Mouse (Mus musculus) hindbrain, embryonic 12.5 days (tissue): ENCODE measurements at regions not wholly inside any gene's neighbourhood (a gene's known extent, or its start where the extent isn't known, plus 50 kb on each side); places are given as distances from the start of the nearest gene placed in this dataset.
A peak's percentile ranks its signal among the peaks of the same experiment; 100 is the strongest.
"Not testable (repeated sequence)": the region's sequence is repeated elsewhere in the genome, so short reads cannot be mapped to it uniquely, and the experiment has no call there.

Experiments
- ATAC-seq: fragments of 200-750 bp; cut with Nextera tagmentation; 2 replicates; pipeline ENCODE4 v1.8.0; 2017; ENCODE audit warnings: moderate TSS enrichment; ENCODE audit not compliant: low FRiP score
- H3K27ac ChIP-seq: fragments of 300-500 bp; sonication (generic); 2 replicates; pipeline ENCODE4 v1.5.1; 2016; ENCODE audit warnings: mild to moderate bottlenecking
- H3K27me3 ChIP-seq: fragments of 300-500 bp; sonication (generic); 2 replicates; pipeline ENCODE4 v1.6.1; 2016; ENCODE audit warnings: mild to moderate bottlenecking
- H3K36me3 ChIP-seq: fragments of 300-500 bp; sonication (generic); 2 replicates; pipeline ENCODE4 v1.6.1; 2016; ENCODE audit warnings: mild to moderate bottlenecking
- H3K4me1 ChIP-seq: fragments of 300-500 bp; sonication (generic); 2 replicates; pipeline ENCODE4 v1.6.1; 2016
- H3K4me2 ChIP-seq: fragments of 300-500 bp; sonication (generic); replicated peaks from 2 replicates; pipeline ENCODE4 v1.6.1; 2016; ENCODE audit warnings: mild to moderate bottlenecking
- H3K4me3 ChIP-seq: fragments of 300-500 bp; sonication (generic); 2 replicates; pipeline ENCODE4 v1.5.1; 2016; ENCODE audit warnings: mild to moderate bottlenecking
- H3K9ac ChIP-seq: fragments of 300-500 bp; sonication (generic); 2 replicates; pipeline ENCODE4 v1.6.1; 2016; ENCODE audit warnings: mild to moderate bottlenecking, moderate library complexity
- H3K9me3 ChIP-seq: fragments of 300-500 bp; sonication (generic); replicated peaks from 2 replicates; pipeline ENCODE4 v1.6.1; 2016; ENCODE audit warnings: mild to moderate bottlenecking
- WGBS: fragments of 180-500 bp; shearing (Covaris S2); methylation state at CpG from one replicate; pipeline ENCODE4 v1.1.7; 2016; 5-methylcytosine and 5-hydroxymethylcytosine counted together

DNA sequence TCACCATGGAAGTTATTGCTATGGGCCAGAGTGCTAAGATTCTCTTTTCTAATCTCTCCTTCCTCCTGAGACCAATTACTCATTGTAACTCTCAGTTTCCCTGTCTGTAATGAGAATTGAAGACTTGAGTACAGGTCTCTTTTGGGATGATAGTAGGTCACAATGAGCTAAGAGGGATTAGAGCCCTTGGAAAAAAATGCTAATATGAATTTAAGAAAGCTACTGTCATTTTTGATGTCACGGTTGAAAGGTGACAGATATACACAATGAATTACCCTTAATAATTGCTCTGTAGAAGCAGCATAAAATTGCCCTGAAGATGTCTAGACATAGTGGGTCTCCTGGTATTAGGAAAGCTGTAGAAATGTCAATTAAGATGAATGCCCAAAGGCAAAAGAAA lies 178.2 kb downstream of the Kcna4 start:
- H3K4me2 ChIP-seq = no peak overlapping the region
- H3K27me3 ChIP-seq = no peaks in the 10 kb centered on the region
- H3K9ac ChIP-seq = no peak overlapping the region
- H3K4me1 ChIP-seq = no peaks in the 10 kb centered on the region
- no peaks in the 10 kb centered on the region for H3K9me3 ChIP-seq
- peak; percentile 66; the same call in 1 of the 2 replicates for ATAC-seq
- H3K36me3 ChIP-seq = no peaks in the 10 kb centered on the region
- WGBS = 81% methylated on average over 1 of the region's 1 CpGs
- H3K4me3 ChIP-seq = no peak overlapping the region
- no peak overlapping the region for H3K27ac ChIP-seq

DNA sequence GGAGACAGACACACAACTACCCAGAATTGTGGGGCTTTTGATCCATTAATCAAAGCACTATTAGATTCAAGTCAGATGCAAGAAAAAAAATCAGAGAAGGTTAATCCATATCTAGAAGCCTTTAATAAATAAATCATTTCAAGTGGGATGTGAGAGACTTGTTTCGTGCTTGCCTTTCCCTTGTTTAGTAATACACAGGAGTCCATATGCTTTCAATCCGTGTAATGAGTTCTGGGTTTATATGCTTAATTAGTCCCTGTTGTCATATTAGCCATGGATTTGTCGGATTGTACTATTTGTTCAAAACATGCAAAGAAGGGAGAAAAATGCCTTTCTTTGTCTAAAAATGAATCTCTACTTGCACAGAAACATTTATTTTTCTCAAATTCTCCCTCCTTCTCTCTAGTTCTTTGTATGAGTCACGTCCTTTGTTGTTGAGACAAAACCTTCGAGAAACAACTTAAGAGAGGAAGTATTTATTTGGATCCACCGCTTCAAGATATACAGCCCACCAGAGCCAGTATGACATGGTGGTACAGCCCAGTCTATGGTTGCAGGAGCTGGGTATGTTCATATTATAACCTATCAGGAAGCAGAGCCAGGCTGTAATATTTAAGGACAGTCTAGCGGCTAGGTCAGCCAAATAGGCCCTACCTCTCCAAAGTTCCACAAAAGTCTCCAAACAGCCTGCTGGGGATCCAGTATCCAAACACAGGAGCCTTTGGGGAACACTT lies 213.4 kb downstream of the Kcna4 start:
- H3K9ac ChIP-seq = no peak overlapping the region
- no peaks in the 10 kb centered on the region for H3K36me3 ChIP-seq
- H3K4me3 ChIP-seq = no peak overlapping the region
- 76% methylated on average over 7 of the region's 7 CpGs for WGBS
- H3K4me2 ChIP-seq = no peak overlapping the region
- no peaks in the 10 kb centered on the region for H3K27me3 ChIP-seq
- no peaks in the 10 kb centered on the region for H3K4me1 ChIP-seq
- no peak for ATAC-seq
- H3K27ac ChIP-seq = no peak overlapping the region
- no peaks in the 10 kb centered on the region for H3K9me3 ChIP-seq

DNA sequence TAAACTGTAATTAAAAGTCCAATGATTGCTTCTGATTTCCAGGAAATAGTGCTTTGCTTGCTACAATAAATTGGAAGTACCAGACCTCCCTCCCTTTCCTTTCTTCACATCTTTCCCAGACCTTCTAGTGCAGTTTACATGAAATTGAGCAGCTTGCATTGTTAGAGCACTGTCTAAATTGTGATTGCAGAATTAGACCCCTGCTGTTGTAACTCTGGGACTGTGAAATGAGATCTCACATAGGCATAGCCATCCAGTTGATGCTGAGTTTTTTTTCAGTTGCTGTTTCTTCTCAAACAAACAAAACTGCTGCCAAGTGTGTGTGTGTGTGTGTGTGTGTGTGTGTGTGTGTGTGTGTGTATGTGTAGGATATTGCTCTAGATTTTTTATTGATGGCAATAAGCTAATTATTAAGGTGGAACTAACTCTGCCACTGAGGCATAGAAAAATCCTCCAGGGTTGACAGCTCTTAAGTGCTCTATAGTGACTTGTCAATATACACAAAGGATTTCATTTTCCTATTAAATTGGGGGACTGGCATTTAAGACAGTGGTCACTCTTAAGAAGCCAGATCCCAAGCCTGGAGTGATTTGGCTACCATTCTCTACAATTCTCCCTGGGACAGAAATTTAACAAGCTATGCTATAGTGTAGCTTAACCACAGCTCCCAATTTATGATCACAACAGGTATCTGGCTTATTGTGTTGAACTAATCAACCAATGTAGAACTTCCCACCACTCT lies 217.2 kb downstream of the Kcna4 start:
- H3K9ac ChIP-seq = no peak overlapping the region
- no peaks in the 10 kb centered on the region for H3K36me3 ChIP-seq
- H3K27me3 ChIP-seq = no peaks in the 10 kb centered on the region
- no peak for ATAC-seq
- no peaks in the 10 kb centered on the region for H3K4me1 ChIP-seq
- H3K9me3 ChIP-seq = no peaks in the 10 kb centered on the region
- H3K4me3 ChIP-seq = no peak overlapping the region
- no peak overlapping the region for H3K4me2 ChIP-seq
- H3K27ac ChIP-seq = no peak overlapping the region

DNA sequence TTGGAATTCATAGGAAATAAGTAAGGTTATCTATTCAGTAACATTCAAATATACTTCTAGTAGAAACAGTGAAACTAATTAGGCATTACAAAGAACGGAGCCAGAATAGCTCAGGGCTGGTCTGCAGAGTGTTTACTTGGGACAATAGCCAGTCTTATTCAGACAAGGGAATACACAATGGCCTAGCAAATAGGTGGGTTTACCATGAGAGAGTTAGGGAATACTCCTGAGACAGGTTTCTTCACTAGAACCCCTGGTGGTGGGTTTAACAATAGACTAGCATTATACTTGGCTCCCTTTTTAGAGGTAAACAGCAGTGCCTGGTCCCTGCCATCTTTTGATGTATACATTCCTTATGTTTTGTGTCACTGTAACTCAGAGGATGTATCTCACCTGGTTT lies 225.0 kb downstream of the Kcna4 start:
- H3K27ac ChIP-seq, H3K9me3 ChIP-seq, H3K4me2 ChIP-seq, H3K36me3 ChIP-seq, H3K27me3 ChIP-seq, H3K4me1 ChIP-seq, ATAC-seq, H3K9ac ChIP-seq, H3K4me3 ChIP-seq: not testable (repeated sequence)
- 64% methylated on average over 1 of the region's 1 CpGs for WGBS

DNA sequence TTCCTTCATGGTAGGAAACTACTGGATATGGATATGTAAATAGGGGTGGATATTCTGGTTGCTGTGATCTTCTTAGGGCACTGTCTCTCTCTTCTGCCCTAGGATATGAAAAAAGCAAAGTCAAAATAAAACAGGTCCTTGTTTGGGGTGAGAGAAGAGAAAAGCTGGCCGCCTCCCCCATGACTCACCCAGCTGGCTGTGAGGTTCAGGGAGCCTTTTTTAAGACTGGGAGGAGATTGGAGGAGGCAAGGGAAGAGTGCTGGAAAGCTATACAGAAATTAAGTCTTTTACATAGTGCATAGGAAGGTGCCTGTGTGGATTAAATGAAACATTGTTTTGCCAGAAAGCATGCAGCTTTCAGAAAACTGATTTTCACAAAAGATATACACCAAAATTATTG lies 227.7 kb downstream of the Kcna4 start:
- WGBS = 72% methylated on average over 1 of the region's 1 CpGs
- Histone ChIP-seq H3K4me2 (no peak overlapping the region), H3K27me3 (no peaks in the 10 kb centered on the region), H3K9ac (no peak overlapping the region), H3K9me3 (no peaks in the 10 kb centered on the region), H3K4me1 (no peaks in the 10 kb centered on the region), H3K27ac (no peak overlapping the region), H3K36me3 (no peaks in the 10 kb centered on the region), H3K4me3 (no peak overlapping the region)
- no peak for ATAC-seq

DNA sequence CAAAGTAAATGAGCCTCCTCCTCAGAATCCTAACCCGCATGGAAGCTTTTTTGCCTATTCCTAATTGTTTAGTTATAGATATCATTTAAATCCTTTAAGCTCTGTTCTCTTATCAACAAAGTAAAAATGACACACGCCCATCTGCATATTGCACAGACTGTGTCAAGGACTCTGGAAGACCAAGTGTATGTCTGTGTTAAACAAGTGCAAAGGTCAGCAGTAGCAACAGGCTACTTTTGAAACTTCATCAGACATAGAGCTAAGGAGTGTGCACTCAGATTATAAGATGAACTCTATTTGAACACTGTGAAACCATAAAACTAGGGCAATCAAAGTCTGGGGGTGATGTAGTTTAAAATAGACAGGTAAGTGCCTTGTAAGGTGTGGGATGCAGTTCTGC lies 228.3 kb downstream of the Kcna4 start:
- no peak overlapping the region for H3K9ac ChIP-seq
- H3K27me3 ChIP-seq = no peaks in the 10 kb centered on the region
- H3K4me2 ChIP-seq = no peak overlapping the region
- no peaks in the 10 kb centered on the region for H3K4me1 ChIP-seq
- H3K4me3 ChIP-seq = no peak overlapping the region
- H3K9me3 ChIP-seq = no peaks in the 10 kb centered on the region
- no peaks in the 10 kb centered on the region for H3K36me3 ChIP-seq
- WGBS = 94% methylated on average over 2 of the region's 2 CpGs
- H3K27ac ChIP-seq = no peak overlapping the region
- no peak for ATAC-seq

DNA sequence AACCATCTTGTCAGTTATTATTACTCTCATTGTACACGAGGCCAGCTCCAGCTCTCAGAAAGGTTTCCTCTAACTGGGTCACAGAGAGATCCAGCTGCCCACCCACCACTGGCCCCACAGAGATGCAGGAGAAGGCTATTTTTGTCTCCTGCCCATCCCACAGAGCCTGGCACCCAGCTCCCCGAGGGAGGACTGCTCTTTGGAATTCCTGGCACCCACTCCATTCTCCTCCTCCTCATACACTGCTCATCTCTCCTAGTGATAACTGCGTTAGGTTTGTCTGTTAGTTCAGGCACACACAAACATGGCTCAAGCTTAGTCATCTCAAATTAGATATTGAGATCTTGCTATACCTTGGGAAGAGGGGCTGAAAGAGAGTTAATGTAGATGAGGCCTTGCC lies 228.9 kb downstream of the Kcna4 start:
- H3K4me3 ChIP-seq = no peak overlapping the region
- H3K4me2 ChIP-seq = no peak overlapping the region
- ATAC-seq = no peak
- 75% methylated on average over 3 of the region's 3 CpGs for WGBS
- H3K4me1 ChIP-seq = no peaks in the 10 kb centered on the region
- H3K36me3 ChIP-seq = no peaks in the 10 kb centered on the region
- no peaks in the 10 kb centered on the region for H3K9me3 ChIP-seq
- no peak overlapping the region for H3K27ac ChIP-seq
- no peak overlapping the region for H3K9ac ChIP-seq
- H3K27me3 ChIP-seq = no peaks in the 10 kb centered on the region

DNA sequence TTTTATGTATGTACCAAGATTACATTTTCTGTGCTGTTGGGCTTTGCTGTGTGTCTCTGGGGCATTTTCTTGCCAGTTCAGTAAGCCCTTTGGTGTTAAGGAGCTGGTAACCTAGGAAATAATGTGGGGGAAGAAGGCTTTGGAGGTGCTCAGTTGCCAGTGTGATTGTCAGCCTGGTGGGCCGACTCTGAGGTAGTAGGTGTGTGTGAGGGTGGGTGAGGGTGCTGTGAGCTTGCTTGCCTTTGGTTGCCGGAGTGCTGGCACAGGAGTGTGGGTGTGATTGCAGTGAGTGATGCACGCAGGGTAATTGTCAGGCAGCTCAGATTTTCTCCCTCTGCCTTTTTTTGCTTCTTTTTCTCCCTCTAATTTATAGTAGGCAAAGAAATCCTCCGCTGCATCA lies 229.3 kb downstream of the Kcna4 start:
- Histone ChIP-seq H3K27me3 (no peaks in the 10 kb centered on the region), H3K9me3 (no peaks in the 10 kb centered on the region), H3K27ac (no peak overlapping the region), H3K9ac (no peak overlapping the region), H3K4me3 (no peak overlapping the region), H3K36me3 (no peaks in the 10 kb centered on the region), H3K4me2 (no peak overlapping the region), H3K4me1 (no peaks in the 10 kb centered on the region)
- ATAC-seq = no peak
- 75% methylated on average over 4 of the region's 4 CpGs for WGBS

DNA sequence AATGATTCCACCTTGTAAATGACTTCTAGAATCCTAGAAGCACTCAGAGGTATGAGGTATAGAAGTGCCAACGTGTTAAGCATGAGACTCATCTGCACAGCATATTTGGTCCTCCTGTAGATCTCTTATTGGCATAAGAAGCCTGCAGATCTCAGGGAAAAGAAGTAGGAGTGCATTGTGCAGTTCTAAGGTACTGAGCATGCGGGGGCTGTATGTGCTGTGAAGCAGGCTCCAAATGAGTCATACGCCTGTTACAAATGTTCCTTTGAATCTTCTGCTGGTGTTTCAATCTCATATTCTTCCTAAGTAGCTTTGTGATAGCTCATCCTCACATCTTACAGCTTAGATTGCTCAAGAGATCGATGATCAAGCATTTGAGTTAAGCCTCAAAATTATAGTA lies 252.7 kb downstream of the Kcna4 start:
- H3K9ac ChIP-seq = no peak overlapping the region
- H3K4me3 ChIP-seq = no peak overlapping the region
- H3K27ac ChIP-seq = no peak overlapping the region
- H3K36me3 ChIP-seq = no peaks in the 10 kb centered on the region
- no peak overlapping the region for H3K4me2 ChIP-seq
- no peak for ATAC-seq
- WGBS = 86% methylated on average over 4 of the region's 4 CpGs
- H3K9me3 ChIP-seq = no peaks in the 10 kb centered on the region
- H3K4me1 ChIP-seq = no peaks in the 10 kb centered on the region
- H3K27me3 ChIP-seq = no peaks in the 10 kb centered on the region

DNA sequence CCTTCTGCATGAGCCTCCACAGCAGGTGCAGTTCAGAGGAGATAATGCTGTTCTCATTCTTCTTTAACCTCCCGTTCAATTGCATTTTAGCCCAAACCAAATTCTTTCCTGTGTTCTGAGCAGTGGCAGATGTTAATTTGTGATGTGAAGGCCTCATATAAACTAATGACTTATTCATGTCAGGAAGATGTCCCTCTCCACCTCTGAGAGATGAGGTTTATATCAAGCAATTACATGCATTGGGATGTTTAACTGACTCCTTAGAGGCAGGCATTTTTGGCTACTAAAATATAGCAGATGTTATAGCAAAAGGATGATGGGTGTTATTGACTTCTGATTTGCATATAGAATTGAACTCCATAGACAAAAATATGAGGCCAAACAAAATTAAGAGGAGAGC lies 262.1 kb downstream of the Kcna4 start:
- H3K4me1 ChIP-seq = no peaks in the 10 kb centered on the region
- no peaks in the 10 kb centered on the region for H3K9me3 ChIP-seq
- H3K27ac ChIP-seq = no peak overlapping the region
- no peaks in the 10 kb centered on the region for H3K36me3 ChIP-seq
- no peak for ATAC-seq
- no peak overlapping the region for H3K9ac ChIP-seq
- no peak overlapping the region for H3K4me2 ChIP-seq
- 66% methylated on average over 1 of the region's 1 CpGs for WGBS
- no peaks in the 10 kb centered on the region for H3K27me3 ChIP-seq
- no peak overlapping the region for H3K4me3 ChIP-seq

DNA sequence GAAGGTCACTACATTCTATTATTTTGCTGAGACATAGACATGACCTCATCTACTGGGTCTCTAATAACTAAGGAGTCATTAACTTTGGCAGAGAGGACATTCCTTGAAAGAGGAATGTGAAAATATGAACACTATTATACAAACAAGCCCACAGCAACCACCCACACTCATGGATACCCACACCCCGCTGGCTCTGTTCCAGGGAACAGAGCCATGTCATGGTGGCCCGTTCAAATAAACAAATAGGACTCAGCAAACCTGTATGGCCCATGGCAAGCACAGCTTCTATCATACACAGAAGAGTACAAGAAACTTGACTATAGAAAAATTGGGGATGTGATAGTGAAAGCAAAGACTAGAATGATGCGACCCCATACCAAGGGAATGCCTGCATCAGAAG lies 265.8 kb downstream of the Kcna4 start:
- Histone ChIP-seq H3K4me1 (no peaks in the 10 kb centered on the region), H3K9ac (no peak overlapping the region), H3K27ac (no peak overlapping the region), H3K36me3 (no peaks in the 10 kb centered on the region), H3K4me2 (no peak overlapping the region), H3K4me3 (no peak overlapping the region), H3K27me3 (no peaks in the 10 kb centered on the region), H3K9me3 (no peaks in the 10 kb centered on the region)
- no peak for ATAC-seq
- WGBS = 86% methylated on average over 3 of the region's 3 CpGs

DNA sequence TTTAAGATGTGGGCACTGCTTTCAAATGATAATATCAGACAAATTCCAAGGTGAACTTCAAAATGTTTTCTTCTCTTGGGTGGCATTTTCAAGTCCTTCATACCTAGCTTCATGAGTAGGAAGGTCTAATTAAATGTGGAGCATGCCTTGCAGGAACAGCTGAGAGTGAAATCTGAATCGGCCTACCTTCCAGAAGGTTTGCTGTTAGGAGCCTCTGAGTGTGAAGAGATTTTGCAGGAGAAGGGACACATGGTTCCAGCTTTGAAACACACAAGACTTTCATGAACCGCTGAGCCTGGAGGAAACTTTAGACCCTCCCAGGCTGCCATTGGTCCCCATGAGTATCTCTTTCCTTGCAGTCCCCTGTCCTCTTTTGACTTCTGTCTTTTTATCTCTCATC lies 279.2 kb downstream of the Kcna4 start:
- Histone ChIP-seq H3K9me3 (no peaks in the 10 kb centered on the region), H3K4me3 (no peak overlapping the region)
- ATAC-seq = no peak

More for the DNA sequence above, 279.2 kb downstream of the Kcna4 start:
- Histone ChIP-seq H3K36me3 (no peaks in the 10 kb centered on the region), H3K4me2 (no peak overlapping the region), H3K27ac (no peak overlapping the region), H3K4me1 (no peaks in the 10 kb centered on the region), H3K27me3 (no peaks in the 10 kb centered on the region), H3K9ac (no peak overlapping the region)
- 77% methylated on average over 2 of the region's 2 CpGs for WGBS
